Mouse (Mus musculus): ENCODE measurements around the gene Rad51. TPM values are rescaled to one million over a fixed set of nuclear protein-coding genes. Genes with fewer than 3 reads are reported as not detected.

The Rad51 gene
- total RNA-seq, 1 experiment from 2014 or later: 1.4 TPM

- no peak for ATAC-seq (ENCODE audit: extremely low read depth, insufficient number of reproducible peaks, low FRiP score, poor library complexity, severe bottlenecking)
These were observed 83.9 kb downstream of the Rad51 start for GRCm38 (mm10) chr2:119196316-119197108.

Other genes with a start within 250 kb of the Rad51 start
- gene Bahd1, start 212.4 kb upstream of the Rad51 start, total RNA-seq (2017): 15.2 and 16.2 TPM in 2 replicates
- 0.81 and 2.2 TPM in 2 replicates for gene Chst14, start 186.3 kb upstream of the Rad51 start, total RNA-seq (2017)
- 9.0 and 10.9 TPM in 2 replicates for gene Ccdc32, start 83.4 kb upstream of the Rad51 start, total RNA-seq (2017)
- 5.9 and 7.4 TPM in 2 replicates for gene Rpusd2, start 78.0 kb upstream of the Rad51 start, total RNA-seq (2017)
- gene Knl1, start 65.7 kb upstream of the Rad51 start, total RNA-seq (2017): 4.3 and 4.7 TPM in 2 replicates
- gene Rmdn3, start 44.2 kb downstream of the Rad51 start, total RNA-seq (2017): 19.0 and 21.6 TPM in 2 replicates
- 0.70 TPM in 1 of 2 replicates, not detected in the other for gene Gchfr, start 55.0 kb downstream of the Rad51 start, total RNA-seq (2017)
- 0.98 and 1.0 TPM in 2 replicates for gene Gm14137, start 61.7 kb downstream of the Rad51 start, total RNA-seq (2017)
- gene Zfyve19, start 95.8 kb downstream of the Rad51 start, total RNA-seq (2017): 41.5 and 46.1 TPM in 2 replicates
- gene Dnajc17, start 96.0 kb downstream of the Rad51 start, total RNA-seq (2017): 33.6 and 37.8 TPM in 2 replicates
- not detected in 2 replicates for gene Ppp1r14d, start 117.1 kb downstream of the Rad51 start, total RNA-seq (2017)
- gene Spint1, start 124.6 kb downstream of the Rad51 start, total RNA-seq (2017): not detected in 2 replicates
- 2.7 and 3.1 TPM in 2 replicates for gene Rhov, start 158.5 kb downstream of the Rad51 start, total RNA-seq (2017)
- gene Vps18, start 175.9 kb downstream of the Rad51 start, total RNA-seq (2017): 21.4 and 21.6 TPM in 2 replicates
- gene Dll4, start 213.0 kb downstream of the Rad51 start, total RNA-seq (2017): not detected in 2 replicates
- gene Chac1, start 238.4 kb downstream of the Rad51 start, total RNA-seq (2017): 18.5 and 18.9 TPM in 2 replicates